8 mouse cellular contexts compared by ENCODE assay signal in the genomic region with DNA sequence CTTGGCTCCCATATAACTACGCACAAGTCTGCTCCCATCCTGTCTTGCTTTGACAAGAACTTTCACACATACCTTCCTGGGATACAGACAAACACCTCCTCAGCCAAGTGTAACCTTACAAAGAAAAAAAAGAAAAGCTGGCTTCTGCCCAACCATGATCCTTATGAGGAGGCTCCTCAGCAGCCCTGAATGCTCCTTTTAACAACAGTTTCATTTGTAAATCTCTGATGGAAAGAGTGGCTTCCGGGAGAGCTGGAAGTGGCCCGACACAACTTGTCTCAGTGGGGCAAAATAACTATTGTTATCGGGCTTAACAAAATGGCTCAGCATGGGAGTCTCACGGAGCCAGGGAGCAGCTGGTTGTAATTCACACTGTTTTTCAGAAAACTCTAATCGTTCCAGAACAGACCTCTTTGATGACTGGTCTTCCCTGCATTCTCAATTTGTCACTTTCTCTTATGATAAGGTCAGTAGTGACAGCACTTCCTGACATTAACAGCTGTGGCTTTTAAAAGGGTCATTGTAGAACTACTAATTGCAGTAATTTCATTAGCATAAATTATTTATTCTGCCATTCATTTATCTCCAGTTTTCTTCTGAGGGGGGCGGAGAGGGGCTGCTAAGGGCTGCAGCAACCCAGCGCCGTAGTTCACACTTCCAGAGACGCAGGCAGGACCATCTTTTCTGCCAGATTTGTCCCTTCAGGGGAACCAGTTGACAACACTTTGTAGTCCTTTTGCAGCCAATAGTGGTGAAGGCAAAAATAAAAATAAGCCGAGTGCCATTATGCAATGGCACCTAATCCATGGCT.
DNase-seq lines count a peak whose midpoint lies in the region; ATAC-seq lines count a peak whose summit lies in the region.

No protein-coding gene starts in this region.

- H3K36me3 ChIP-seq in lung, embryonic 16.5 days (ENCODE audit: control insufficient read depth, insufficient read depth, low read length), result no peaks in the 10 kb centered on the region
- no peaks in the 10 kb centered on the region for H3K36me3 ChIP-seq in limb, embryonic 12.5 days

- H3K9me3 ChIP-seq in lung, embryonic 16.5 days (ENCODE audit: control insufficient read depth, low read length), result no peaks in the 10 kb centered on the region
- no peaks in the 10 kb centered on the region for H3K9me3 ChIP-seq in limb, embryonic 12.5 days

- no peak overlapping the region for H3K9ac ChIP-seq in lung, embryonic 16.5 days (ENCODE audit: low read length)
- H3K9ac ChIP-seq in limb, embryonic 12.5 days (replicated peaks), result no peak overlapping the region

- ATAC-seq in lung, embryonic 16.5 days (ENCODE audit: low read depth), result 0 out of 2 replicates have a peak, but pooled peaks have one; percentile 13
- ATAC-seq in limb, embryonic 12.5 days (ENCODE audit: insufficient number of reproducible peaks, insufficient read depth, low FRiP score, low TSS enrichment, low read depth), result no peak; the same call in 1 of the 2 replicates

- peaks cover 2% of the 10 kb centered on the region; the same call in 1 of the 2 replicates for H3K27me3 ChIP-seq in lung, embryonic 16.5 days (ENCODE audit: control insufficient read depth, insufficient read depth, low read depth, low read length)
- peaks cover 19% of the 10 kb centered on the region for H3K27me3 ChIP-seq in limb, embryonic 12.5 days

- 0 out of 2 replicates have a peak overlapping the region, but pooled peaks have one; percentile 11 for H3K4me3 ChIP-seq in lung, embryonic 16.5 days (ENCODE audit: low read length)
- H3K4me3 ChIP-seq in limb, embryonic 12.5 days (replicated peaks), result peak overlapping the region; percentile 3

- 12% methylated on average over 11 of the region's 11 CpGs for WGBS in lung, embryonic 16.5 days
- WGBS in limb, embryonic 12.5 days, result 4% methylated on average over 11 of the region's 11 CpGs

- peak; percentile 20 to 30 for DNase-seq in cerebellum, postnatal 10 days
- no peak for DNase-seq in cerebellum, postnatal 25 days
- no peak for DNase-seq in lung, postnatal 4 days
- DNase-seq in retina, embryonic 14.5 days (ENCODE audit: low spot score), result peak; percentile 76
- no peak for DNase-seq in frontal cortex, postnatal 36 days (ENCODE audit: low spot score in 2 of 2)
- no peak for DNase-seq in left cerebral cortex, adult 18-20 months (ENCODE audit: low spot score in 2 of 2)

- H3K4me2 ChIP-seq in lung, embryonic 16.5 days (ENCODE audit: low read depth, low read length), result peak overlapping the region; percentile 47
- H3K4me2 ChIP-seq in limb, embryonic 12.5 days, result peak overlapping the region; percentile 48

- no peak overlapping the region for H3K27ac ChIP-seq in lung, embryonic 16.5 days (ENCODE audit: low read length)
- H3K27ac ChIP-seq in limb, embryonic 12.5 days, result 0 out of 2 replicates have a peak overlapping the region, but pooled peaks have one; percentile 56

- H3K4me1 ChIP-seq in lung, embryonic 16.5 days (replicated peaks; ENCODE audit: control insufficient read depth, insufficient read depth, low read length), result peaks cover 4% of the 10 kb centered on the region; the same call in 1 of the 2 replicates
- H3K4me1 ChIP-seq in limb, embryonic 12.5 days (replicated peaks), result peaks cover 16% of the 10 kb centered on the region

Comparison
In these comparisons a context has a peak if more than half of its experiments do, and no peak if none do; other contexts are left out.
1. DNase-seq: peak in cerebellum, postnatal 10 days (2 of 2) and retina, embryonic 14.5 days (single experiment); none in cerebellum, postnatal 25 days (0 of 2), lung, postnatal 4 days (0 of 2), frontal cortex, postnatal 36 days (0 of 2) and left cerebral cortex, adult 18-20 months (0 of 2).